Comparison of ENCODE assay signal across 18 mouse cellular contexts in the genomic region with DNA sequence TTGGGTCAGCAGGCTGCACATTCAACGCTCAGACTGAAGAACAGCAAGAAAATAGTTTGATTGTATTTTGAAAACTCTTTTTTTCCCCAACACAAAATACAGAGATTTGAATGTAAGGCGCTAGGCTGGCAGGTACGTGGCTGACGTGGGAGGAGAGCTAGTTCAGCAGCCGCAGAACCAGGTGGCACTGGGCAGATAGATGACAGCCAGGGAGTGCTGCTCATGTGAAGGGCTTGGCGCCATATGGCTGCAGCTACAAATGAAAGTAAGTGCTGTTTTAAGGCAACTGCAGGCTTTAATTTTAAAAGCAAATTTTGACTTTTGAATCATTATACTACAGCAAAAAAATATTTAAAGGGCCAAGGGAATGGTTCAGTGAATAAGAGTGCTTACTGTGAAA. TPM values are rescaled to one million over a fixed set of nuclear protein-coding genes. Genes with fewer than 3 reads are reported as not detected.
DNase-seq lines count a peak whose midpoint lies in the region; ATAC-seq lines count a peak whose summit lies in the region.
"Had no signal": no experiment of that assay in that cellular context is flagged by ENCODE, and none has a peak within 500 bp of the region (broad histone marks: within the 10 kb centered on the region; RNA-seq: fewer than 3 reads in every experiment).

No protein-coding gene starts in this region.

- no peak overlapping the region for H3K27ac ChIP-seq in forebrain, embryonic 16.5 days (ENCODE audit: low read length)
- no peak overlapping the region for H3K27ac ChIP-seq in forebrain, embryonic 15.5 days (replicated peaks)
- no peak overlapping the region for H3K27ac ChIP-seq in hindbrain, embryonic 12.5 days
- H3K27ac ChIP-seq: embryonic facial prominence, embryonic 13.5 days; forebrain, embryonic 12.5 days; heart, embryonic 15.5 days; hindbrain, embryonic 15.5 days; liver, embryonic 13.5 days had no signal

- H3K27me3 ChIP-seq in forebrain, embryonic 16.5 days (replicated peaks; ENCODE audit: control insufficient read depth, insufficient read depth, low read length): no peaks in the 10 kb centered on the region
- peaks cover 3% of the 10 kb centered on the region; the same call in 1 of the 2 replicates for H3K27me3 ChIP-seq in forebrain, embryonic 15.5 days
- H3K27me3 ChIP-seq in hindbrain, embryonic 12.5 days: no peaks in the 10 kb centered on the region
- H3K27me3 ChIP-seq: embryonic facial prominence, embryonic 13.5 days; forebrain, embryonic 12.5 days; heart, embryonic 15.5 days; hindbrain, embryonic 15.5 days; liver, embryonic 13.5 days had no signal

- peaks cover 9% of the 10 kb centered on the region; the same call in 1 of the 2 replicates for H3K4me1 ChIP-seq in forebrain, embryonic 16.5 days (replicated peaks; ENCODE audit: control insufficient read depth, insufficient read depth, low read length)
- peaks cover 7% of the 10 kb centered on the region; the same call in 1 of the 2 replicates for H3K4me1 ChIP-seq in forebrain, embryonic 15.5 days
- H3K4me1 ChIP-seq in hindbrain, embryonic 12.5 days: no peaks in the 10 kb centered on the region
- H3K4me1 ChIP-seq: hindbrain, embryonic 15.5 days had no signal

- ATAC-seq in forebrain, embryonic 16.5 days: 0 out of 2 replicates have a peak, but pooled peaks have one; percentile 62
- ATAC-seq in forebrain, embryonic 15.5 days (replicated peaks): no peak
- ATAC-seq in megakaryocyte progenitor cell, adult 5-6 weeks (replicated peaks; ENCODE audit: poor library complexity): peak; percentile 47; the same call in 1 of the 2 replicates
- ATAC-seq in hindbrain, embryonic 12.5 days (ENCODE audit: low FRiP score): no peak

- no peak overlapping the region for H3K4me3 ChIP-seq in forebrain, embryonic 16.5 days (replicated peaks; ENCODE audit: low read length)
- no peak overlapping the region for H3K4me3 ChIP-seq in forebrain, embryonic 15.5 days
- no peak overlapping the region for H3K4me3 ChIP-seq in hindbrain, embryonic 12.5 days
- H3K4me3 ChIP-seq: embryonic facial prominence, embryonic 13.5 days; forebrain, embryonic 12.5 days; heart, embryonic 15.5 days; hindbrain, embryonic 15.5 days; liver, embryonic 13.5 days had no signal

- no peak overlapping the region for H3K9ac ChIP-seq in forebrain, embryonic 16.5 days (replicated peaks; ENCODE audit: low read depth, low read length)
- H3K9ac ChIP-seq in forebrain, embryonic 15.5 days (replicated peaks): no peak overlapping the region
- no peak overlapping the region for H3K9ac ChIP-seq in hindbrain, embryonic 12.5 days
- H3K9ac ChIP-seq: embryonic facial prominence, embryonic 13.5 days; forebrain, embryonic 12.5 days; heart, embryonic 15.5 days; hindbrain, embryonic 15.5 days; liver, embryonic 13.5 days had no signal

- DNase-seq in brain, adult 2 months (ENCODE audit: low read depth, low spot score): peak; percentile 82
- peak; percentile 88 for DNase-seq in layer of hippocampus, adult 9-11 months
- DNase-seq in lung, postnatal 4 days: no peak
- no peak for DNase-seq in lung, postnatal 10 days
- DNase-seq: cerebellum, adult 11-12 months; gastrocnemius, postnatal 36 days; kidney, adult 8-10 months; liver, embryonic 13.5 days; retina, postnatal 1 day; thymus, postnatal 14 days had no signal

- WGBS in forebrain, embryonic 16.5 days: 62% methylated on average over 6 of the region's 6 CpGs
- 60% methylated on average over 6 of the region's 6 CpGs for WGBS in forebrain, embryonic 15.5 days
- 89% methylated on average over 6 of the region's 6 CpGs for WGBS in hindbrain, embryonic 12.5 days

- no peaks in the 10 kb centered on the region for H3K9me3 ChIP-seq in forebrain, embryonic 16.5 days (ENCODE audit: control insufficient read depth, low read length)
- no peaks in the 10 kb centered on the region for H3K9me3 ChIP-seq in forebrain, embryonic 15.5 days
- no peaks in the 10 kb centered on the region for H3K9me3 ChIP-seq in hindbrain, embryonic 12.5 days (replicated peaks)
- H3K9me3 ChIP-seq: embryonic facial prominence, embryonic 13.5 days; forebrain, embryonic 12.5 days; heart, embryonic 15.5 days; hindbrain, embryonic 15.5 days; liver, embryonic 13.5 days had no signal

- no peaks in the 10 kb centered on the region for H3K36me3 ChIP-seq in forebrain, embryonic 16.5 days (ENCODE audit: control insufficient read depth, insufficient read depth)
- no peaks in the 10 kb centered on the region for H3K36me3 ChIP-seq in forebrain, embryonic 15.5 days
- H3K36me3 ChIP-seq in hindbrain, embryonic 12.5 days: no peaks in the 10 kb centered on the region
- H3K36me3 ChIP-seq: embryonic facial prominence, embryonic 13.5 days; forebrain, embryonic 12.5 days; heart, embryonic 15.5 days; hindbrain, embryonic 15.5 days; liver, embryonic 13.5 days had no signal

- no peak overlapping the region for H3K4me2 ChIP-seq in forebrain, embryonic 16.5 days (ENCODE audit: low read length)
- no peak overlapping the region for H3K4me2 ChIP-seq in forebrain, embryonic 15.5 days (replicated peaks)
- no peak overlapping the region for H3K4me2 ChIP-seq in hindbrain, embryonic 12.5 days (replicated peaks)
- H3K4me2 ChIP-seq: embryonic facial prominence, embryonic 13.5 days; forebrain, embryonic 12.5 days; heart, embryonic 15.5 days; hindbrain, embryonic 15.5 days; liver, embryonic 13.5 days had no signal

RNA-seq across cellular contexts. Expression of a gene that starts 24.1 kb away (rescaled TPM):
- polyA plus RNA-seq in forebrain, embryonic 16.5 days (2015; fragmentation: Nextera tagmentation; extraction: Ambion mirVana): 0.84 and 1.8 TPM in 2 replicates
- 0.90 and 0.91 TPM in 2 replicates for polyA plus RNA-seq in forebrain, embryonic 15.5 days (2015; fragmentation: Nextera tagmentation; extraction: Ambion mirVana)
- total RNA-seq in megakaryocyte progenitor cell, adult 5-6 weeks (2015): 46.3 and 54.3 TPM in 2 replicates
- total RNA-seq in megakaryocyte progenitor cell, adult 5-6 weeks (2017): 92.2 and 105 TPM in 2 replicates
- 1.3 and 1.4 TPM in 2 replicates for polyA plus RNA-seq in hindbrain, embryonic 12.5 days (2016; fragmentation: Nextera tagmentation; extraction: Ambion mirVana)

Comparison
In these comparisons a context has a peak if more than half of its experiments do, and no peak if none do; other contexts are left out.
1. ATAC-seq: peak in forebrain, embryonic 16.5 days (single experiment) and megakaryocyte progenitor cell, adult 5-6 weeks (single experiment); none in forebrain, embryonic 15.5 days (single experiment) and hindbrain, embryonic 12.5 days (single experiment).
2. DNase-seq: peak in brain, adult 2 months (single experiment) and layer of hippocampus, adult 9-11 months (single experiment); none in lung, postnatal 4 days (0 of 2) and lung, postnatal 10 days (single experiment).